Mouse (Mus musculus) urinary bladder, postnatal 25 days (tissue): ENCODE measurements at regions not wholly inside any gene's neighbourhood (a gene's known extent, or its start where the extent isn't known, plus 50 kb on each side); places are given as distances from the start of the nearest gene placed in this dataset.
"Not testable (repeated sequence)": the region's sequence is repeated elsewhere in the genome, so short reads cannot be mapped to it uniquely, and the experiment has no call there.

Experiments used
- DNase-seq: peaks from one replicate; pipeline ENCODE4 v3.0.0; 2022; ENCODE audit warnings: low spot score

GRCm38 (mm10) chr2:78418561-78419338 lies 449.2 kb upstream of the Ube2e3 start:
- DNase-seq, result no peak

- no peak for DNase-seq
Measured at GRCm38 (mm10) chr2:78416574-78417109, 451.3 kb upstream of the Ube2e3 start.

- no peak for DNase-seq
Measured at GRCm38 (mm10) chr2:78412985-78413384, 454.9 kb upstream of the Ube2e3 start.

- DNase-seq, result no peak
Measured at GRCm38 (mm10) chr2:78403890-78404289, 457.7 kb upstream of the Cwc22 start.

GRCm38 (mm10) chr2:78399236-78399635 lies 453.1 kb upstream of the Cwc22 start:
- no peak for DNase-seq

GRCm38 (mm10) chr2:78396924-78397323 lies 450.7 kb upstream of the Cwc22 start:
- DNase-seq, result no peak

- no peak for DNase-seq
Measured at GRCm38 (mm10) chr2:78393090-78393489, 446.9 kb upstream of the Cwc22 start.

GRCm38 (mm10) chr2:78392425-78392824 lies 446.2 kb upstream of the Cwc22 start:
- no peak for DNase-seq

- DNase-seq, result no peak
Measured at GRCm38 (mm10) chr2:78388001-78388400, 441.8 kb upstream of the Cwc22 start.

GRCm38 (mm10) chr2:78381234-78381633 lies 435.1 kb upstream of the Cwc22 start:
- no peak for DNase-seq

- no peak for DNase-seq
Measured at GRCm38 (mm10) chr2:78331736-78332475, 385.7 kb upstream of the Cwc22 start.

- DNase-seq, result no peak
Measured at GRCm38 (mm10) chr2:78326091-78326490, 379.9 kb upstream of the Cwc22 start.

- no peak for DNase-seq
Measured at GRCm38 (mm10) chr2:78322216-78322965, 376.2 kb upstream of the Cwc22 start.

- no peak for DNase-seq
Measured at GRCm38 (mm10) chr2:78311766-78312491, 365.8 kb upstream of the Cwc22 start.

GRCm38 (mm10) chr2:78309361-78309760 lies 363.2 kb upstream of the Cwc22 start:
- DNase-seq, result no peak

GRCm38 (mm10) chr2:78306897-78307296 lies 360.7 kb upstream of the Cwc22 start:
- no peak for DNase-seq

GRCm38 (mm10) chr2:78291665-78292064 lies 345.5 kb upstream of the Cwc22 start:
- no peak for DNase-seq

- no peak for DNase-seq
Measured at GRCm38 (mm10) chr2:78284806-78285205, 338.6 kb upstream of the Cwc22 start.

GRCm38 (mm10) chr2:78283605-78284004 lies 337.4 kb upstream of the Cwc22 start:
- DNase-seq, result no peak

- not testable (repeated sequence) for DNase-seq
Measured at GRCm38 (mm10) chr2:78281846-78282245, 335.7 kb upstream of the Cwc22 start.

GRCm38 (mm10) chr2:78280219-78280915 lies 334.2 kb upstream of the Cwc22 start:
- no peak for DNase-seq
